Mouse (Mus musculus): ENCODE results near the gene Arhgap45.

The Arhgap45 gene

DNA sequence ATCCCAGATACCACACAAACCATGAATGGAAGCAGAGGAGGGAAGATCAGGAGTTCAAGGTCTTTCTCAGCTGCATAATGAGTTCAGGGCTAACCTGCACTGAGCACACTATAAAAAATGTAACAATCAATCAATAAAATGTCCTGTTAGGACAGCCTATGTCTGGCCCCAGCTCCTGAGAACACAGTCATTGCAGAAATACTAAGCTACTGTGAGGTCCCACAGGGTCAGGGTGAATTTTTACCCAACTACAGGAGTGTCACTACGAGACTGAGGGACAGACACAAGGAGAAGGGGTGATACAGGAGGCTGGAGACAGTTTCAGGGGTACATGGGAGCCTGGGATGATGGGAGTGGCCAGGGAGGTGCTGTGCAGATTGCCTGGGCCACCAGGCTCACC is 61.9 kb downstream of the Arhgap45 start:
- DNase-seq (ENCODE audit: low read depth in 2 of 2, low spot score in 2 of 2) = no peak

DNA sequence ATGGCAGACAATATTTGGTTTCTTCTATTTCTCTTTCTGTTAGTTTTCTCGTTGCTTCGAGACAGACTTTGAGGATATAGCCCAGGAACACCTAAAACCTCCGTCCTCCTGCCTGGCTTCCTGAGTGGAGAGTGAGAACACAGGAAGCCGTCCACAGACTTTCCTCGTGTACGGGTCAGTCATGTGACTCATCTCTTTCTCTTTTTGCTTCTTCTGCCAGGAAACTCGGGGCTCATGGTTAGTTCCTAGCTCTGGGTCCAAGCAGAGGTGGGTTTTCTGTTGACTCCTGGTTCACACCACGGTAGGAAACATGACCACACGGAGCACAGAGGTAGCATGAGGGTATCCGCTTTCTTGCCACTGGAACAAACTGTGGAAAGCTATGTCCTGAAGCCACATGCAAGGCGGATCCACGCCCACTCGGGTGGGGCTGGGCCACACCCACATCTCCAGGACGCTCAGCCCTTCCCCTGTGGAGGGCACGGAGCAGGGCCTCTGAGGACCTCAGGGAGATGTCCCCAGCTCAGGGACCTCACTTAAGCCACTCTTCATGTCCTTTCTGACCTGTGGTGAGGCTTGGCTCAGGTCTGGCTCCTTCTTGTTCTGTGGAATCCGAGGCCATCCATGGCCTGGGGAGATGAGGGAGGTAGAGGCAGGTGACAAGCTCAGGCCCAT is 64.1 kb downstream of the Arhgap45 start:
- DNase-seq (ENCODE audit: low read depth in 2 of 2, low spot score in 2 of 2) = no peak
